19 mouse cellular contexts compared by ENCODE assay signal in the genomic region with DNA sequence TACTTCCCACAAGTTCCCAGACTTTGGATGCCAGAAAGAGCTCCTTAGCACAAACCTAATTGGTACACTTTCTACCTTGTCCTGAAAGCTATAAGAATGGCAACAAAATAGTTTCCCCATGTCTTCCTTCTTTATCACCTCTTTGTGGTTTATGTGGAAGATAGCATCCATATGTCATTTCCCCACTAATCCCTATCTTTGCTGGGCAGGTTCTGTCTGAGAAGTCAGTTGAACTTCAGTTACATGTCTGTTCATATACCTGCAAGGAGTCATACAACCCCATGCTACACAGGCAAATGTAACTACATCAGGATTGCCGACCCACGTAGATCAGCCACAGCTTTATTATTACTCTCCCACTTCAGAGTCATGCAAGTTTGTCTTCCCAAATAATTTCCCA. TPM values are rescaled to one million over a fixed set of nuclear protein-coding genes. Genes with fewer than 3 reads are reported as not detected.
"Had no signal": no experiment of that assay in that cellular context is flagged by ENCODE, and none has a peak within 500 bp of the region (broad histone marks: within the 10 kb centered on the region; RNA-seq: fewer than 3 reads in every experiment).

No protein-coding gene starts in this region.

- H3K4me2 ChIP-seq: neural tube, embryonic 15.5 days; stomach, embryonic 15.5 days had no signal

- H3K36me3 ChIP-seq: neural tube, embryonic 15.5 days; stomach, embryonic 15.5 days had no signal

- H3K4me1 ChIP-seq: neural tube, embryonic 15.5 days; stomach, embryonic 15.5 days had no signal

- H3K4me3 ChIP-seq: neural tube, embryonic 15.5 days; stomach, embryonic 15.5 days had no signal

- H3K27me3 ChIP-seq: neural tube, embryonic 15.5 days; stomach, embryonic 15.5 days had no signal

- H3K9ac ChIP-seq: neural tube, embryonic 15.5 days; stomach, embryonic 15.5 days had no signal

- H3K9me3 ChIP-seq: neural tube, embryonic 15.5 days; stomach, embryonic 15.5 days had no signal

- DNase-seq: retina, postnatal 1 day; right cerebral cortex, adult 18-20 months; right cerebral cortex, postnatal 14 days; right cerebral cortex, postnatal 25 days; right cerebral cortex, postnatal 4 days; spleen, adult 18-20 months; thymus, adult 18-20 months; thymus, adult 2 months; thymus, postnatal 14 days; thymus, postnatal 25 days; thymus, postnatal 36 days; thymus, postnatal 4 days had no signal

- H3K27ac ChIP-seq: neural tube, embryonic 15.5 days; stomach, embryonic 15.5 days; stomach, postnatal 0 days had no signal

RNA-seq across cellular contexts. Expression of gene Gmnc, which starts 35.8 kb away (rescaled TPM):
- total RNA-seq: neutrophil, adult 5-6 weeks had no signal
- polyA plus RNA-seq: small intestine, adult 2 months; spleen, adult 2 months; thymus, postnatal 0 days had no signal
